Mouse (Mus musculus): ENCODE results near the gene Atf6b.

DNA sequence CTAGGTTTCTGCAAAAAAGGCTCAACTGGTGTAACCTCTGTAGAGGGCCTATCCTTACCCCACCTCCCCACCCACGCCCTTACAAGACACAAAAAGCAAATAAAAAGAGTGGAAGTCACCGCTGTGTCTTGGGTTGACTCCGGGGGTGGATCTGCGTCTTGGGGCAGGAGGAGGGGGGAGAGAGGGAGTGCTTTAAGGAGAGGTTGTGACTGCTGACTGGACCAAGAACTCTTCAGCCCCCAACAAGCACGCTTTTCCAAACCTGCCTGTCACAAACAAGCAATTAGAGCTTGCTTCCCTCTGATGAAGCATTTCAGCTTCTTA lies 18.3 kb upstream of the Atf6b start:
- TF ChIP-seq CTCF (IDR thresholded peaks at IDR 0.05; ENCODE audit: low read depth) (no peak), EP300 (IDR thresholded peaks at IDR 0.05; ENCODE audit: low read depth) (no peak)

Measured in liver, postnatal 0 days (tissue).